Mouse (Mus musculus): ENCODE measurements at regions not wholly inside any gene's neighbourhood (a gene's known extent, or its start where the extent isn't known, plus 50 kb on each side); places are given as distances from the start of the nearest gene placed in this dataset.

DNA sequence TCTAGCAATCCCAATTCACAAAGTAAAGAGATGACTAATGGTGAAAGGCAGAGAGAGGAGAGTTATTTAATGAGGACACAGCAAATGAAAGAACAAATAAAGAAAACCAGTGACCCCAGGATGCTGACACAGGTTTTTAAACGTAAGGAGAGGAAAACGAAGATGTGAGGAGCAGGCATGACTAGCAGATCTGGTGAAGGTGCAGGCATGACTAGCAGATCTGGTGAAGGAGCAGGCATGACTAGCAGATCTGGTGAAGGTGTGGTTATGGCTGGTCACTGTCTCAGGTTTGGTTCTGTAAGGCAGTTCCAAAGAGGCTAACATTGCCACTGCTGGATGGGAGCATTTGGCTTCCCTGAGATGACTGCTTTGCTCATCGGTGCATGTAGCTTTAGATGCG, 57.0 kb downstream of the Mbl2 start:
- Histone ChIP-seq H3K4me3 (no peak overlapping the region), H3K27me3 (ENCODE audit: insufficient read depth, poor library complexity, severe bottlenecking) (no peaks in the 10 kb centered on the region), H3K27ac (no peak overlapping the region), H3K36me3 (no peaks in the 10 kb centered on the region), H3K4me1 (replicated peaks) (no peaks in the 10 kb centered on the region), H3K9me3 (no peaks in the 10 kb centered on the region)
- WGBS, result 78% methylated on average over 4 of the region's 4 CpGs
- no peak for DNase-seq (ENCODE audit: low spot score)

GRCm38 (mm10) chr19:30295263-30295704, 62.5 kb downstream of the Mbl2 start:
- no peak overlapping the region for H3K27ac ChIP-seq
- DNase-seq (ENCODE audit: low spot score), result peak; percentile 35
- 42% methylated on average over 15 of the region's 15 CpGs for WGBS
- H3K36me3 ChIP-seq, result no peaks in the 10 kb centered on the region
- no peak overlapping the region for H3K4me3 ChIP-seq
- no peaks in the 10 kb centered on the region for H3K9me3 ChIP-seq
- no peaks in the 10 kb centered on the region for H3K27me3 ChIP-seq (ENCODE audit: insufficient read depth, poor library complexity, severe bottlenecking)
- no peaks in the 10 kb centered on the region for H3K4me1 ChIP-seq (replicated peaks)

GRCm38 (mm10) chr19:30296024-30296423, 63.3 kb downstream of the Mbl2 start:
- Histone ChIP-seq H3K4me1 (replicated peaks) (no peaks in the 10 kb centered on the region), H3K9me3 (no peaks in the 10 kb centered on the region), H3K4me3 (no peak overlapping the region), H3K36me3 (no peaks in the 10 kb centered on the region), H3K27ac (no peak overlapping the region), H3K27me3 (ENCODE audit: insufficient read depth, poor library complexity, severe bottlenecking) (no peaks in the 10 kb centered on the region)
- DNase-seq (ENCODE audit: low spot score), result no peak
- 86% methylated on average over 3 of the region's 3 CpGs for WGBS

DNA sequence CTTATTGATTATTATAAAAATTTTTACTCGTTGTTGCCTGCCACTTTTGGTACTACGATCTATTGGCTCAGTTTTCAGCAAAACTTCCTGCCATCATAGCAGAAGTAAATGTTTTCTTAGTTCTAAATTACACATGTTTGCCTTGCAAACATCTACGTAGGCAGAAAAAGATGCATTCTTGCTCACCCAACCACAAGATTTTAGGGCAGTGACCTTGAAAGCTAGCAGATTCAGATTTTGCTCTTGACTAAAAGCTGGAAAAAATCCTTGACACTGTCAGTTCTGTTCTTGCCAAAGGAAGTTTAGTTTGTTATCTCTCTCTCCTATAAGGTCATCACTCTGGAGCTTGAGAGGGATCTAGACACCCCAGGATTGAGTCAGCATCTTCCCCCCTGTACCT, 66.8 kb downstream of the Mbl2 start:
- no peak overlapping the region for H3K4me3 ChIP-seq
- H3K4me1 ChIP-seq (replicated peaks), result no peaks in the 10 kb centered on the region
- no peaks in the 10 kb centered on the region for H3K36me3 ChIP-seq
- WGBS, result 84% methylated on average over 3 of the region's 3 CpGs
- H3K27ac ChIP-seq, result no peak overlapping the region
- H3K9me3 ChIP-seq, result no peaks in the 10 kb centered on the region
- DNase-seq (ENCODE audit: low spot score), result no peak
- H3K27me3 ChIP-seq (ENCODE audit: insufficient read depth, poor library complexity, severe bottlenecking), result no peaks in the 10 kb centered on the region

- 80% methylated on average over 4 of the region's 4 CpGs for WGBS
- H3K27ac ChIP-seq, result no peak overlapping the region
- H3K4me1 ChIP-seq (replicated peaks), result no peaks in the 10 kb centered on the region
- H3K27me3 ChIP-seq (ENCODE audit: insufficient read depth, poor library complexity, severe bottlenecking), result no peaks in the 10 kb centered on the region
- no peak for DNase-seq (ENCODE audit: low spot score)
- no peaks in the 10 kb centered on the region for H3K36me3 ChIP-seq
- no peaks in the 10 kb centered on the region for H3K9me3 ChIP-seq
- no peak overlapping the region for H3K4me3 ChIP-seq
Measured at GRCm38 (mm10) chr19:30302281-30302680, 69.5 kb downstream of the Mbl2 start.

DNA sequence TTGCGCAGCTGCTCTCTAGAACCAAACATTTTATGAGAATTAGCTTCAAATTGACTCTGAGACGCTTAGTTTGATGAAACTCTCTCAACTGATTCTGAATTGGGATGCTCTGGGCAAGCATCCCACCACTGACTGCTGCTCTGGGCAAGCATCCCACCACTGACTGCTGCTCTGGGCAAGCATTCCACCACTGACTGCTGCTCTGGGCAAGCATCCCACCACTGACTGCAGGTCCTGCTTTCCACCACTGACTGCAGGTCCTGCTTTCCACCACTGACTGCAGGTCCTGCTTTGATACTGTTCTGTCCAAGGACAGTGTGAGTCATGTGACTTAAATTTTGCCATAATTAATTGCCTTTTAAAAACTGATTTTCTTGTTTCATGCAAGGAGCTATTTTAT, 73.6 kb downstream of the Mbl2 start:
- DNase-seq (ENCODE audit: low spot score), result no peak
- WGBS, result 93% methylated on average over 2 of the region's 2 CpGs
- Histone ChIP-seq H3K27me3 (ENCODE audit: insufficient read depth, poor library complexity, severe bottlenecking) (no peaks in the 10 kb centered on the region), H3K36me3 (no peaks in the 10 kb centered on the region), H3K9me3 (no peaks in the 10 kb centered on the region), H3K27ac (no peak overlapping the region), H3K4me3 (no peak overlapping the region), H3K4me1 (replicated peaks) (no peaks in the 10 kb centered on the region)

- no peak overlapping the region for H3K4me3 ChIP-seq
- DNase-seq (ENCODE audit: low spot score), result no peak
- H3K27me3 ChIP-seq (ENCODE audit: insufficient read depth, poor library complexity, severe bottlenecking), result no peaks in the 10 kb centered on the region
- no peak overlapping the region for H3K27ac ChIP-seq
- H3K36me3 ChIP-seq, result no peaks in the 10 kb centered on the region
- H3K4me1 ChIP-seq (replicated peaks), result no peaks in the 10 kb centered on the region
- no peaks in the 10 kb centered on the region for H3K9me3 ChIP-seq
- WGBS, result 89% methylated on average over 6 of the region's 6 CpGs
Measured at GRCm38 (mm10) chr19:30306919-30307318, 74.2 kb downstream of the Mbl2 start.

DNA sequence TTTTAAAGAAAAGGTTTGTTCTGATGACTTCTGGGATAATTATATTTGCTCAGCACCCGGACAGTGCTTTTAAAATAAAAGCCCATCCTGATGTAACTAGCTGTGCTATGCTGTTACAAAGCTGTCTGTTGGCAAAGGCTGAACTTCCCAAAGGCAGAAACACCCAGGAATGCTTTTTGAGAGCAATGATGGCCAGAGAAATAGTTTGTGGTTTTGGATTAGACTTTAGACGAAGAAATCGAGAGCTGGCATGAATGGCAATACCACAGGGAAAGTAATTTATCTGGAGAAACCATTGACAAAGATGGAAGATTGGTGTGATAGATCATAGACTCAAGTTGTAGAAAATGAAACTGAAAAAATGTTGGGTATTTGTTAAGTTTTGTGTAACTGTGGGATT, 84.6 kb downstream of the Mbl2 start:
- Histone ChIP-seq H3K4me1 (replicated peaks) (no peaks in the 10 kb centered on the region), H3K27ac (no peak overlapping the region), H3K4me3 (no peak overlapping the region), H3K36me3 (no peaks in the 10 kb centered on the region), H3K27me3 (ENCODE audit: insufficient read depth, poor library complexity, severe bottlenecking) (no peaks in the 10 kb centered on the region), H3K9me3 (no peaks in the 10 kb centered on the region)
- DNase-seq (ENCODE audit: low spot score), result no peak
- WGBS, result 89% methylated on average over 3 of the region's 3 CpGs

DNA sequence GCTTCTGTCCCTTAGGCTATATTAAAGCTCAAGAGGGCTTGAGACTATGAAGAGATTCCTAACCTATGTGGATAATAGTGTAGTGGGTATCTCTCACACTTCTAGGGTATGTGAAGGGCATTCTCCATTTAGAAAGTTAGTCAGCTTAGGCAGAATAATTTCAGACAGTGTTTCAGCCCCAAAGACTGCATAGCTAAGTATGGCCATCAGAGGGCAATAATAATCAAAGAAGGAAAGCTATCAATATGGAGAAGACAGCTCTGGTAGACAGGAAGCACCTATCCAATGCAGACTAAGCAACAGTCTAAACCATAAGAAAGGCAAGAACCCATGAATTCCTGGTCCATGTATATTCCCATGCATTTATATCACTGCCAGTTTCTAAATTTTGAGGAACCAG, 95.0 kb downstream of the Mbl2 start:
- no peaks in the 10 kb centered on the region for H3K27me3 ChIP-seq (ENCODE audit: insufficient read depth, poor library complexity, severe bottlenecking)
- H3K27ac ChIP-seq, result no peak overlapping the region
- H3K4me3 ChIP-seq, result no peak overlapping the region
- no peaks in the 10 kb centered on the region for H3K9me3 ChIP-seq
- no peaks in the 10 kb centered on the region for H3K4me1 ChIP-seq (replicated peaks)
- H3K36me3 ChIP-seq, result no peaks in the 10 kb centered on the region
- no peak for DNase-seq (ENCODE audit: low spot score)

DNA sequence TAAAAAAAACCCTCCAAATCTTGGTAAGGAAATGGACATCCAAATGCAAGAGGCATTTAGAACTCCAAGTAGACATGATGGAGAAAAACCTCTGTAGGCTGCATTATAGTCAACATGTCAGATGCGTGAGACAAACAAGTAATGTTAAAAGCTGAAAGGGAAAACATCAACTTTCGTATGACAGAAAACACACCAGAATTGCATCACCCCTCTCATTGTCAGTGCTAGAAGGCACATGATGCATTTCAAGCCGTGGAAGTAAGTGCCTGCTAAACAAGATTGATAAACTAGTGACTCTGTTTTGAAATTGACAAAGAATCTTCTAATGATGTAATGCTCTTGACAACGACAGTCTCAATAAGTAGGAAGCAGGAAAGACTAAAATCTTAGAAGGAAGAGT, 96.1 kb downstream of the Mbl2 start:
- no peaks in the 10 kb centered on the region for H3K4me1 ChIP-seq (replicated peaks)
- no peak overlapping the region for H3K27ac ChIP-seq
- DNase-seq (ENCODE audit: low spot score), result no peak
- WGBS, result 87% methylated on average over 4 of the region's 4 CpGs
- H3K4me3 ChIP-seq, result no peak overlapping the region
- no peaks in the 10 kb centered on the region for H3K9me3 ChIP-seq
- H3K36me3 ChIP-seq, result no peaks in the 10 kb centered on the region
- no peaks in the 10 kb centered on the region for H3K27me3 ChIP-seq (ENCODE audit: insufficient read depth, poor library complexity, severe bottlenecking)

DNA sequence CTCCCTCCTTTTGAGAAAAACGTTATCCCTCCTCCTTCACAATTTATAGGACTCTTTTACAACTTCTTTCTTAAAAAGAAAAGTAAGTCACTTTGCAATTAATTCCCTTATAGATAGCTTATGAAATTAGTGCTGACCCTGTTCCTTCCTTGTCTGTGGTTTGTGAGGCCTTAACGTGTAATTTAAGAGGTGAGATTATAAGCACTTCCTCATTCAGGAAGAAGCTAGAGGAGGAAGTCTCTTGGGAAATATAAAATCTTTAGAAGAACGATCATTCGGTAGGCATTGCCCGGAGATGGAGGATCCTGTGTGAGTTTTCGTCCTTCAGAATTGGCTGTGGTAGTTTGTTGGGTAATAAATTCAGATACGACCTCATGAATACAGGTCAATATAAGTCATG, 98.0 kb downstream of the Mbl2 start:
- Histone ChIP-seq H3K36me3 (no peaks in the 10 kb centered on the region), H3K4me1 (replicated peaks) (no peaks in the 10 kb centered on the region), H3K27ac (no peak overlapping the region), H3K4me3 (no peak overlapping the region), H3K27me3 (ENCODE audit: insufficient read depth, poor library complexity, severe bottlenecking) (no peaks in the 10 kb centered on the region), H3K9me3 (no peaks in the 10 kb centered on the region)
- no peak for DNase-seq (ENCODE audit: low spot score)
- WGBS, result 90% methylated on average over 7 of the region's 7 CpGs

DNA sequence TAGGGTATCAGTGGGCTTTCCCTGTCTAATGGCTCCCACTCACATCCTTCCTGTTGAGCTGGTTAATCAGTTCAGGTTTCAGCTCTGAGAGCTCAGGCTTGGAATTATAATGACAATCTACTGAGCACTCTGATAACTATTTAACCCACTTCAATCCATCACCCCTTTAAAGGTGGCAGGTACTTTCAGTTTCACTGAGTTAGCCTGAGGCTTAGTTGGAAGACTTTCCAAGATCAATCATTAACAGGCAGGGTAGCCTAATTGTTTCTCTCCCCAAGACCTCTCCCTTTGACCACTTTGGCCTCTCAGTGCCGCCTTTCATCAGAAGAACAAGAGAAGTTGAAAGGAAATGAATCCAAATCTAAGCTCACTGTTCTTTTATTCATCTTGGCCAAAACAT, 99.1 kb downstream of the Mbl2 start:
- Histone ChIP-seq H3K9me3 (no peaks in the 10 kb centered on the region), H3K27me3 (ENCODE audit: insufficient read depth, poor library complexity, severe bottlenecking) (no peaks in the 10 kb centered on the region), H3K4me3 (no peak overlapping the region), H3K36me3 (no peaks in the 10 kb centered on the region), H3K4me1 (replicated peaks) (no peaks in the 10 kb centered on the region), H3K27ac (no peak overlapping the region)
- 36% methylated on average over 1 of the region's 1 CpGs for WGBS
- no peak for DNase-seq (ENCODE audit: low spot score)

GRCm38 (mm10) chr19:30344401-30344800, 111.7 kb downstream of the Mbl2 start:
- no peak for DNase-seq (ENCODE audit: low spot score)
- no peak overlapping the region for H3K4me3 ChIP-seq
- no peaks in the 10 kb centered on the region for H3K4me1 ChIP-seq (replicated peaks)
- no peaks in the 10 kb centered on the region for H3K9me3 ChIP-seq
- no peaks in the 10 kb centered on the region for H3K27me3 ChIP-seq (ENCODE audit: insufficient read depth, poor library complexity, severe bottlenecking)
- WGBS, result 94% methylated on average over 5 of the region's 5 CpGs
- H3K27ac ChIP-seq, result no peak overlapping the region
- H3K36me3 ChIP-seq, result no peaks in the 10 kb centered on the region

- Histone ChIP-seq H3K9me3 (no peaks in the 10 kb centered on the region), H3K27ac (no peak overlapping the region), H3K36me3 (no peaks in the 10 kb centered on the region), H3K27me3 (ENCODE audit: insufficient read depth, poor library complexity, severe bottlenecking) (no peaks in the 10 kb centered on the region), H3K4me1 (replicated peaks) (no peaks in the 10 kb centered on the region), H3K4me3 (no peak overlapping the region)
- no peak for DNase-seq (ENCODE audit: low spot score)
- WGBS, result 81% methylated on average over 6 of the region's 6 CpGs
Measured at GRCm38 (mm10) chr19:30348924-30349323, 116.2 kb downstream of the Mbl2 start.

Measured in hindbrain, embryonic 10.5 days (tissue).